Mouse (Mus musculus) kidney, adult 2 months (tissue): ENCODE results near the gene Vps13a. TPM values are rescaled to one million over a fixed set of nuclear protein-coding genes. Genes with fewer than 3 reads are reported as not detected.

Experiments
- DNase-seq: peaks from one replicate; pipeline ENCODE4 v3.0.0; 2021
- H3K27ac ChIP-seq: fragments of 200-500 bp; 2 replicates; pipeline ENCODE4 v1.5.1; 2012; ENCODE audit warnings: low read depth, low read length, control low read depth, inconsistent platforms; ENCODE audit not compliant: insufficient read depth
- H3K27me3 ChIP-seq: fragments of 200-500 bp; replicated peaks from 2 replicates; pipeline ENCODE4 v1.6.1; 2012; ENCODE audit warnings: mild to moderate bottlenecking, moderate library complexity, low read length, inconsistent platforms; ENCODE audit not compliant: control insufficient read depth, insufficient read depth
- H3K36me3 ChIP-seq: fragments of 200-500 bp; 2 replicates; pipeline ENCODE4 v1.6.1; 2012; ENCODE audit warnings: mild to moderate bottlenecking, moderate library complexity, low read length, inconsistent platforms; ENCODE audit not compliant: control insufficient read depth, insufficient read depth
- H3K4me1 ChIP-seq: fragments of 200-500 bp; 2 replicates; pipeline ENCODE4 v1.6.1; 2011; ENCODE audit warnings: low read length; ENCODE audit not compliant: control insufficient read depth, insufficient read depth
- H3K4me3 ChIP-seq: fragments of 200-500 bp; 2 replicates; pipeline ENCODE4 v1.5.1; 2011; ENCODE audit warnings: mild to moderate bottlenecking, low read depth, low read length, control low read depth; ENCODE audit not compliant: insufficient read depth
- CTCF ChIP-seq: fragments of 200-500 bp; conservative IDR thresholded peaks from 2 replicates; pipeline ENCODE4 v1.5.1; 2011; ENCODE audit warnings: low read depth, mild to moderate bottlenecking, control low read depth, low read length, moderate library complexity, mixed read lengths; ENCODE audit not compliant: insufficient read depth, insufficient read length
- POLR2A ChIP-seq: fragments of 200-500 bp; IDR thresholded peaks from one replicate; pipeline ENCODE4 v1.6.1; 2011; ENCODE audit warnings: low read depth, low read length, control low read depth
- WGBS: fragments of 180-500 bp; shearing (Covaris S2); methylation state at CpG from one replicate; pipeline ENCODE4 v1.1.7; 2018; 5-methylcytosine and 5-hydroxymethylcytosine counted together
- polyA plus RNA-seq: library from polyadenylated mRNA; depleted of rRNA; stranded (reverse); fragments of >200 nt; gene quantifications from 2 replicates; pipeline ENCODE4 v1.2.3, GENCODE M21; 2012; rRNA removed

Gene Vps13a
- 3.5 and 4.2 TPM in 2 replicates for polyA plus RNA-seq

DNA sequence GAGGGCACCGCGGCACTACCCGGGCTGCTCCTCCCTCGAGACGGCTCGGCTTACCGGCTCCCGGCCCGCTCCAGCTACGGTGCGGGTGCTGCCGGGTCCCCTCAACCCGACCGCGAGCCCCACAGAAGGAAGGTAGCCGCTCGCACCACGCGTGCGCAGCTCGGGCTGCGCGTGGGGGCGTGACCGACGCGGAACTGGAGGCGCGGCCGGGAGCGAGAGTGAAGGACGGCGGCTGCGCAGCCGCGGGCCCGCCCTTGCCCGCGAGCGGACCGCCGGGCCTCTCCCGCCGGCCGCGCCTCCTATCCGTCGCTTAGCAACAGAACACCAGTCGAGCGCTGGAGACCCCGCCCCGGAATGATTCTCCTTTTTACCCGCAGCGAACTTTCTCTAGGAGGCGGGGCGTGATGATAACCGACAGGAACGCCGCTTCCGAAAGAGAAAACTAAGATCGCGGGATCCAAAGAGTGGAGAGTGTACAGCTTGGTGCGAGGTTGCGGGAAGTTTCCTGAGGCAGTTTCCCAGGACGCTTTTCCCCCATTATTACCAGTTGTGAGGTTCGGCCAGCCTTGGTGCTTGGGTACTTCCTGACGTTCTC is at the start of gene Vps13a:
Vps13a (minus strand) TSS at position 144 of the 595 bp plus-strand sequence.
- no peaks in the 10 kb centered on the region for H3K36me3 ChIP-seq
- no peaks in the 10 kb centered on the region for H3K27me3 ChIP-seq
- H3K27ac ChIP-seq: peak within 1 kb of the TSS; percentile 70
- no peaks in the 10 kb centered on the region; the same call in 1 of the 2 replicates for H3K4me1 ChIP-seq
- peak; percentile 97 for DNase-seq
- no peak for TF ChIP-seq POLR2A
- no peak for TF ChIP-seq CTCF
- H3K4me3 ChIP-seq: peak within 1 kb of the TSS; percentile 77
- WGBS: under 1% methylated on average over 67 of the region's 67 CpGs

- no peak for DNase-seq
- no peak overlapping the region for H3K4me3 ChIP-seq
- TF ChIP-seq CTCF: no peak
- no peak for TF ChIP-seq POLR2A
- H3K4me1 ChIP-seq: no peaks in the 10 kb centered on the region
- no peak overlapping the region for H3K27ac ChIP-seq
- H3K27me3 ChIP-seq: no peaks in the 10 kb centered on the region; the same call in 1 of the 2 replicates
- no peaks in the 10 kb centered on the region for H3K36me3 ChIP-seq
- WGBS: 73% methylated on average over 5 of the region's 5 CpGs
These were observed 46.9 kb upstream of the Vps13a start for GRCm38 (mm10) chr19:16827657-16828056.

DNA sequence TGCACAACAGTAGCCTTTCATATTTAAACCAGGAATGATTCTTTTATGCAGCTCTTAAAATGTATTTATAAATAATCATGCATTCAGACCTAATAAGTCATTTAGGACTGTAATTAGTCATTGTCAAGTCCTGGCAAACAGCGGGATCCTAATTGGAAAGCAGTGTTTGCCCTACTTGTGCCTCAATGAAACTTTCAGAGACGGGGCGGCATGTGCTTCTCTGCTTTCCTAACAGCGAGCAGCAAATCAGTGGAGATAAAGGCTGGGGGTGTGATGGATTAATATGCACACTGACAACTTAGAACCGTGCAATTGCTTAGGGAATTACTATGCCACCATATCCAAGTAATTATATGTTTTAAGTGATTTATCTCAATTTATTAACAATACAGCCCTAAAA is 44.5 kb upstream of the Vps13a start:
- Histone ChIP-seq H3K4me3 (no peak overlapping the region), H3K36me3 (no peaks in the 10 kb centered on the region), H3K4me1 (no peaks in the 10 kb centered on the region), H3K27ac (no peak overlapping the region), H3K27me3 (no peaks in the 10 kb centered on the region; the same call in 1 of the 2 replicates)
- no peak for DNase-seq
- TF ChIP-seq CTCF (no peak), POLR2A (no peak)
- WGBS: 59% methylated on average over 5 of the region's 5 CpGs

DNA sequence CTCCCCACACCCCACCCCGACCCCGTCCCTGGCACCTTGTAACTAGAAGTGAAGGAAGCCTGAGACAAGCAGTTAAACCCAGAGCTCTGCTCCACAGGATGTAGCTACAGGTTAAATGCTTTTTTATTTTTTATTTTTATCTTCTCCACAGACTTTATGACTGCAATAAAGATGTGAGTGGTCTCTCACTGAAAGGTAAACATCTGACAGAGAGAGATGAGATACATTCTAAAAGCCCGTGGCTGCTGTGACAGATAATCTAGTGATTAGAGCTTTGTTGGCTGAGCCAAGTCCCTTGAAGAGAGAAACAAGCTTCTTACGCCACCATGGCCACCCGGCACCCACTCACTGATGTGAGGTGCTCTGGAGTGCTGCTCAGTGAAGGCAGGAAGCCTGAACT is 34.1 kb upstream of the Vps13a start:
- Histone ChIP-seq H3K4me3 (no peak overlapping the region), H3K36me3 (no peaks in the 10 kb centered on the region), H3K27me3 (no peaks in the 10 kb centered on the region), H3K27ac (no peak overlapping the region), H3K4me1 (no peaks in the 10 kb centered on the region)
- 53% methylated on average over 5 of the region's 5 CpGs for WGBS
- TF ChIP-seq POLR2A (no peak), CTCF (no peak)
- no peak for DNase-seq

DNA sequence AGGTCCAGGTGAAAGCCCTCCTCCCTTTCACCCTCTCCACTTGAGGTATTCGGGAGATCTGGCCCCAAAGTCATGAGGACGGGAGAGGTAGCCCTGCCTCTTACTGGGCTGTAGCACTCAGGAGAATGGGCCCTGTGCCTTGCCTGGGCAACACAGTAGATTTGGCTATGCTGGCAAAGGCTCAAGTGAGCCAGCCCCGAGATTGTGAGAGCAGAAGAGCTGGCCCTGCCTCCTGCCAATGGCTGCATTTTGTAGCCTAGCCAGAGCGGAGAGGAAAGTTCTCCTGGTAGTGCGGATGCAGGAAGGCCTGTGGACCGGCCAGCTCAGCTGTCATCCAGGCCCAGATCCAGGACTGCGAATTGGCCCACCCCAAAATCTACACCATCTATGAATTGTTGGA is 32.6 kb upstream of the Vps13a start:
- Histone ChIP-seq H3K36me3 (no peaks in the 10 kb centered on the region), H3K27ac (no peak overlapping the region), H3K4me1 (no peaks in the 10 kb centered on the region), H3K27me3 (no peaks in the 10 kb centered on the region), H3K4me3 (no peak overlapping the region)
- 76% methylated on average over 7 of the region's 7 CpGs for WGBS
- TF ChIP-seq CTCF (no peak), POLR2A (no peak)
- no peak for DNase-seq

DNA sequence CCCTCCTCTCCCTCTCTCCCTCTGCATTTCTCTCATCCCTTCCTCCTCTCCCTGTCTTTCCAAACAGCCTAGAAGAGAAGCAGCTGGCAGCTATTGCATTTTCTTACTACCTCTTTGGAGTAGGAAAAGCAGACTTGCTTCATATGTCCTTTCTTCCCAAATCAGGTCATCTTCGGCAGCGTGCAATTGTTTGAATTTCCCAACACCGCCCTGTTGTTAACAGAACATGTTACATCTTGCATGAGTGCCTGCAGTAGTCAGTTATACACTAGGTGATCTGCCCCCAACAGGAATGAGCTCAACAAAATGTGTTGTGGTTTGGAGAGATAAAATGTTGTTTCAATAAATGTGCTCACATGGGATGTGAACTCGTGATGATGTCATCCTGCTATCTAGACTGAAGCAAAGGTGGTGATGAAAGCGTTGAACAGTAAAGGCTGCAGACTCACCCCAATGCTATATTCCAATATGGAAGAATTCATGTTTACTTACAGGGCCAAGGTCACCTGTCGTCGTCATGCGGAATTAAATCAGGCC is 31.4 kb upstream of the Vps13a start:
- no peaks in the 10 kb centered on the region for H3K27me3 ChIP-seq
- 89% methylated on average over 8 of the region's 8 CpGs for WGBS
- no peak overlapping the region for H3K27ac ChIP-seq
- no peaks in the 10 kb centered on the region for H3K36me3 ChIP-seq
- no peak overlapping the region for H3K4me3 ChIP-seq
- no peak for DNase-seq
- TF ChIP-seq POLR2A: no peak
- TF ChIP-seq CTCF: no peak
- no peaks in the 10 kb centered on the region for H3K4me1 ChIP-seq

DNA sequence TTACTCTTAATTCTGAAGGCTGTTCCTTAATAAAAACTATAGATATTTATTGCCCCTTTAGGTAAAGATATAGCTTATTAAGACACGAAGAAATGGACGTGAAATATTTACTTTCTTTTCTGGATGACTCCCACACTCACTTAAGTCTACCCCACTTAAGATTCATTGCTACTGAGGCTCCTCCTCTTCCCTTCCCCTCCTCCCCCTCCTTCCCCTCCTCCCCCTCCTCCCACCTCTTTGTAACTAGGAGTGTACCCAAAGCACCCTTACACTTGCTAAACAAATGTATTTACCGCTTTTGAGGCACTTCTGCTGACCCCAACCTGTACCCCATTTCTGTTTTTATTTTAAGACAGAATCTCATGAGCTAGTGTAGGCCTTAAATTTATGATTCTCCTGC is 24.4 kb upstream of the Vps13a start:
- 53% methylated on average over 3 of the region's 3 CpGs for WGBS
- TF ChIP-seq POLR2A: no peak
- no peak for TF ChIP-seq CTCF
- no peak overlapping the region for H3K27ac ChIP-seq
- no peak for DNase-seq
- no peaks in the 10 kb centered on the region for H3K36me3 ChIP-seq
- no peaks in the 10 kb centered on the region for H3K27me3 ChIP-seq
- no peak overlapping the region for H3K4me3 ChIP-seq
- H3K4me1 ChIP-seq: no peaks in the 10 kb centered on the region
